Mouse (Mus musculus): ENCODE results near the gene Trpm4. TPM values are rescaled to one million over a fixed set of nuclear protein-coding genes. Genes with fewer than 3 reads are reported as not detected.

Gene Trpm4
- total and polyA plus RNA-seq, 3 experiments = 5.2 to 9.4 (median 8.8) TPM

DNA sequence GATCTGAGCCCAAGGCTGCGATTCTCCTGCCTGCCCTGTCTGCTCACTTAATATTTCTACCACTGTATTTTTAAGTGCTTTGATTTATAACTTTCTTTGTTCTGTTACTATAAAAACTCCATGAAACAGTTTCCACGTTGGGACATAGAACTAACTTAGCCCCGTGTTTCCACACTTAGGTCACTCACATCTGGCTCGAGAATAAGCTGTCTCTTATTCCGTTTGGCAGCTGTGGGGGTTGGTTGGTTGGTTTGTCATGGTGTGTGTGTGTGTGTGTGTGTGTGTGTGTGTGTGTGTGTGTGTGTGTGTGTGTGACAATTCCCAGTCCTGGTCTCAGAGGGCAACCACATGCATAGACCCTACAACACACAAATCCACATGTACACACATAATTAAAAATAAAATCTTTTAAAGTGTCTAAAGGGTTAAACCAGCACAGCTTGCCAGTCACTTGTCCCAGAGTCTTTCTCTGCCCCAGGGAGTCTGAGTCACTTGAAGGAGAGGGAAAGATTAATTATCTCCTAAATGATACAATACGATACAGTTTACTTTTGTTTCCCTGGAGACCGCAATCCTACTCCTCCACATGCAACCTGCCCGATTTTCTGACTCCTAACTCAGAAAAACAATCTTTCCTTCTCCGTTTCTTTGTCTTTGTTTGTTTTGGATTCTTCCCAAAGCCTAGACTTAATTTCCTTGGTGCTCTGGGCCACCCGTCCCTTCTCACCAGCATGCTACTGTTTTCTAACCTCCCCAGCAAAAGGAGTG, 20.7 kb downstream of the Trpm4 start:
- DNase-seq = no peak

DNA sequence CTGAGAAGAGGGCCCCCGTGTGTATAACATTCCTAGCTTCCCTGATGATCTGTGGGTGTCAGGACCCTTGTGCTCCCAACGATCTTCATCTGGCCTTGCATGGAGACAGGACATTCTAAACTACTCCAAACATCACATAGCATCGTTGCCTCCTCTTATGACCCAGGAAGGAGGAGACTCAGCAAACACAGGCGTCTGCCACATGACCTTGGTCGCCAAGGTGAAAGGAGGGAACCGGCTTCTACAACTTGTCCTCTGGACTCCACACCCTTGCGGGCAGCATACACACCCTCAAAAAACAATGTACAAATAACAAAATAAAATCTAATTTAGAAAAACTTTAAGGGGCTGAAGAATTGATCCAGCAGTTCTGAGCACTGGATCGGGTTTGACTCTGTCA, 21.6 kb downstream of the Trpm4 start:
- DNase-seq = peak; percentile 17

DNA sequence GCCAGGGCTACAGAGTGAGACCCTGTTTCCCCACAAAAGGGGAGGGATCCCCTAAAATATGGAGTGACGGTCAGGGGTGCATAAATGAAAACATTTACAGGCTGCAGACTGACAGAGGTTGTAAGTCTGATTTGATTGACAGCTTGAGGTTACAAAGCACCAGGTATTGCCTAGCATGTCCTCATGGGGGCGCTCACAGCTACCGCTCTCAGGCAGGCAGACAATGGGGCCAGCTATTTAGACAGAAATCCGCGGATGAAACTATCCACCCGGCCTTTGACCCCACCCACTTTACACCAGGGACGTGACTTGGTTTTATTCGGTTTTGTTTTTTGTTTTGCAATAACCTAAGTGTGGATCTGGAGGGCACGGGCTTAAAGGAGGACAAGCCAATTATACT, 24.1 kb downstream of the Trpm4 start:
- DNase-seq = peak; percentile 33

DNA sequence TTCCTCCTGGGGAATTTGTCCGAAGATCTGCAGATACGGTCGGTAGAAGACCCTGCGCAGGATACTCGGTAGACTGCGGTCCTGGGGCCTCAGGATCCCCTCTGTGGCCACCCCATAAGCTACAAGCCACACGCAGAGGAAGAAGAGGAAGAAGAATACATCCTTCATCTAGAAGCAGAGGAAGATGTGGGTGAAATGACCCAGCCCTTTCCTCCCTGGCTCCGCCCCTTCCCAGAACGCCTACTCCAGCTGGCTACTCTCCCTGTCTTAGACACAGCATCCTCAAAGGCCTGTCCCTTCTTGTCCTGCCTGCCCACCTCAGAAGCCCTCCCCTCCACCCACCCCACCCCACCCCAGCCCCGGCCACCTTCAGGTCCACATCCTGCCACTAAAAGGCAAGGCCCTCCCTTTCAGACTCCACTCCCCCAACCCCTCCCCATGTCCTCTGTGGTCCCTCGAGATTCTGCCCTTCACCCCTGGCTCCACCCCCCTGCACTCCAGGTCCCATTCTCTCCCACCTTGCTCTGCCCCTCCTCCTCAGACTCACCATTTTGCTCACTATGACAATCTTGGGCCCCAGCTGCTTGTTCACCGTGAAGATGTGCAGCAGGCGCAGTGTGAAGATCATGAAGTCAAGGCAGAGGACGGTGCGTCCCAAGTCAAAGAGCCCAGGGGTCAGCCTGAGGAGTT, 24.9 kb downstream of the Trpm4 start:
- no peak for DNase-seq

GRCm38 (mm10) chr7:45305275-45305674, 28.3 kb downstream of the Trpm4 start:
- peak; percentile 54 for DNase-seq

GRCm38 (mm10) chr7:45304869-45305268, 28.7 kb downstream of the Trpm4 start:
- DNase-seq = no peak

GRCm38 (mm10) chr7:45302626-45303025, 31.0 kb downstream of the Trpm4 start:
- DNase-seq = no peak

DNA sequence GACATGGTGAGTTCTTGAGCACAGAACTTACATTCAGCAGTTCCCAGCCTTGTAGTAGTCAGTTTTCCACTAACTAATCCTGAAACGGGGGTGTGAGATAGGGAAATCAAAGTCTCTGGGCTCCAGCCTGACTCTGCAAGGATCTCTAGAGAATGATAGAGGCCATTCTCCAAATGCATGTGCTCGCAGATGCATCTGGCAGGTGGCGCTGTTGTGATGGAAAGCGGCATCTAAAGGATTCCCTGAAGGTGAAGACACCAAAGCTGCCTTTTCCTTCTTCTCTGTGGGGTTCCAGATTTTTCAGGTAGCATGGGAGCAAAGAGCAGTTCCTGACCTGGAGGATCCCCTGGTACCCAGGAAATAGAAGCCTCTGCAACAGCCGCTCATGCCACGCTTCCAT, 33.3 kb downstream of the Trpm4 start:
- DNase-seq = peak; percentile 65

DNA sequence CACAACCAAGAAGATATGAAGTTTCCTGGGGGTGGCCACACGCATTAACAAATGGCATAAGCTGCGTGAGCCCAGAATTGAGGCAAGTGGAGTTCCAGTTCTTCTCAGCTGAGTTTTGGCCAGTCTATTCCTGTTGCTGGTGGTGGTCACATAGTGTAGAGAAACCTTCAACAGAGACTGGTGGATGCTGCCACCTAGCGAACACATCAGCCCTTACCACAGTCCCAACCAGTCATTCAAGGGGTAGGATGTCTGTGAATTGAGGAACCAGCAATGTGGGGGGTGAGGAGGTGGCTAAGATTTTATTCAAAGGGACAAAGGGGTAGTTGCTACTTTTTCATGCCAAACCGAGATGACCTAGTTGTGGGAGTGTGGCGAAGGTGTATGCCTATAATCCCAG, 33.8 kb downstream of the Trpm4 start:
- DNase-seq = peak; percentile 15

DNA sequence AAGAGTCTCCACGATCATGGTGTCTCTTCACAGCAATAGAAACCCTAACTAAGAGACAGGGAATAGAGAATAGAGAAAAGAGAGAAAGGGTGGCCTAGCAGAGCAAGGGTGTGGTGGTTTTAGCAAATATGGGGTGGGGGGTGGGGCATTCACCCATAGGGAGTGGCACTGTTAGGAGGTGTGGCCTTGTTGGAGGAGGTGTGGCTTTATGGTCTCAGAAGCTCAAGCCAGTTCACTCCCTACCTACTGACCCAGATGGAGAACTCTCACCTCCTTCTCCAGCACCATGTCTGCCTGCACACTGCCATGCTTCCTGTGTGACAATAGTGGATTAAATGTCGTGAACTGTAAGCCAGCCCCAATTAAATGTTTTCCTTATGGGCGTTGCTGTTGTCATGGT, 36.0 kb downstream of the Trpm4 start:
- DNase-seq = no peak

- DNase-seq = peak; percentile 17
These were observed 37.0 kb downstream of the Trpm4 start for GRCm38 (mm10) chr7:45296626-45297025.

- no peak for DNase-seq
These were observed 47.1 kb downstream of the Trpm4 start for GRCm38 (mm10) chr7:45286486-45286885.

- peak; percentile 85 for DNase-seq
These were observed 56.3 kb downstream of the Trpm4 start, which contains the start of gene Slc6a21 for GRCm38 (mm10) chr7:45277136-45277760. Gene Slc6a21 (plus strand): TSS chr7:45277513.

DNA sequence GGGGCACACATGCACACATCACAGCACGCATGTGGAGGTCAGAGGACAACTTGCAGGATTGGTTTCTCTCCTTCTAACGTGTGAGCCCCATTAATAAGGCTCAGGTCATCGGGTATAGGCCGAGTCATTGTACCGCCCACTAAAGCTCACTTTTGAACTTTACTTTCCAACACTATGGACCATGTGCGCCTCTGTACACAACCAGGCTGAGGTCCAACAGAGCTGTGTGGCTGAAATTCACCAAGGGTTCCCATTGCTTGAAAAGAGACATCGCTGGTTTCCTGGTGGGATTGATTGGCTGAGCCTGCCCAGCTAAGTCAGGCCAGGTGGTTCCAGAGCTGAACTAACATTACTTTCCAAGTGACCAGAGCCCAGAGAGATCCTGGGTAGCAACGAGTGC, 59.9 kb downstream of the Trpm4 start:
- no peak for DNase-seq

GRCm38 (mm10) chr7:45272786-45273412, 60.7 kb downstream of the Trpm4 start:
- DNase-seq = no peak

GRCm38 (mm10) chr7:45265518-45265917, 68.1 kb downstream of the Trpm4 start:
- DNase-seq = no peak

DNA sequence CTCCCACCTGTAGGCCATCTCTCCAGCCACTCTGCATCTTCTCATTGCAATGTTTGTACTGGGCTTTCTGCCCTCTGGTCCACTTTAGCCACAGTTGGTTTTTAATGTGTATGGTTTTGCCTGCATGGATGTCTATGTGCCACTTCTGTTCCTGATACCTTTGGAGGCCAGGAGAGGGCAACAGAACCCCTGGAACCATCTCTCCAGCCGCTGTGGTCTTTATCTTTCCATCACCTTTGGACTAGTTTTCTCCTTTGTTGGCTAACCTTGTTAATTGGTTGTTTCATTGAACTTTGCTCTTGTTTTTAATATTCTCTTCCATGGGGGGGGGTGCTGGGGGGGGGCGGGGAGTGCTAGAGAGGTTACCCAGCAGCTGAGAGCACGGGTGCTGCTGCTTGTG, 69.2 kb downstream of the Trpm4 start:
- DNase-seq = no peak

DNA sequence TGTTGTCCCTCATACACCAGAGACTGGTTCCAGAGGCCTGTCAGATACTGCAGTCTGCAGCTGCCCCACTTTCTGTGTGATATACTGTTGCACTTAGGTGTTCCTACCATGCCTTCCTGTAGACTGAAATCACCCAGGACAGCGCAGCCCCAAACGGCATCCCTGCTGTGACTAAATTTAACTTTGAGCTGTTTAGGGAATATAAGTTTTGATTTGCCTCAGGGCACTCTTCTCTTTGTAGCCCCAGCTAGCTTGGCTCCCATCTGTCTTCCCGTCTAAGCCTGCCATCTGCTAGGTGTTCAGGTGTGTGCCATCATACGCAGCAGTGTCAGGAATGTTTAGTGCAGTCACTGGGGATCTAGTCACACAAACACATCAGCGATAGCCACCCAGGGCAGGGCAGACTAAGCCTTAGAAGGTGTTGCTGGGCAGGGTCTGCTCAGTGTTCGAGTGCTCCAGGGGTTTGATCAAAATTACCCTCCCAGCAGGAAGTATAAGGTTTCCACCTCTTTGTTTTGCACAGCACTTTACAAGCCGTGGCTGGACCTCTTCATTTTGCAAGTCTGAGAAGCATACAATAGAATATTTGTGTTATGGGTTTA, 70.5 kb downstream of the Trpm4 start:
- DNase-seq = no peak

DNA sequence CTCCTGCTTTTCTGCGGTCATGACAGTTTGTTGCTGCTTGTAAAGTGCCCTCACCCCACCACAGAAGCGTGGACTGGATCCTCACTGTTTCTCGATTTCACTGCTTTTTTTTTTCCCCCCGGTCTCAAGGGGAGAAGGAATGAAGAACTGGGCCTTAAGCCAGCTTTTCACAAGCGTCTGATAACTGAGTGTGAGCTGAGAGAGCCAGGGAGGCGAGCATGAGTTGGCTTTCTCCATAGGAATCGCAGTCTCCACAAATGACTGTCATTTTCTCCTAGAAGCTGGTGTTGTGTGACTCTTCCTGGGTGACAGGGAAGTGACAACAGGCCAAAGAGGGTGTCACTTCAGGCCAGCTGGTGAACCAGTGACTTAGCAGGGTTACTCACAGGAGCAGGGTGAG, 71.3 kb downstream of the Trpm4 start:
- no peak for DNase-seq

- no peak for DNase-seq
These were observed 74.3 kb downstream of the Trpm4 start for GRCm38 (mm10) chr7:45259281-45259680.

DNA sequence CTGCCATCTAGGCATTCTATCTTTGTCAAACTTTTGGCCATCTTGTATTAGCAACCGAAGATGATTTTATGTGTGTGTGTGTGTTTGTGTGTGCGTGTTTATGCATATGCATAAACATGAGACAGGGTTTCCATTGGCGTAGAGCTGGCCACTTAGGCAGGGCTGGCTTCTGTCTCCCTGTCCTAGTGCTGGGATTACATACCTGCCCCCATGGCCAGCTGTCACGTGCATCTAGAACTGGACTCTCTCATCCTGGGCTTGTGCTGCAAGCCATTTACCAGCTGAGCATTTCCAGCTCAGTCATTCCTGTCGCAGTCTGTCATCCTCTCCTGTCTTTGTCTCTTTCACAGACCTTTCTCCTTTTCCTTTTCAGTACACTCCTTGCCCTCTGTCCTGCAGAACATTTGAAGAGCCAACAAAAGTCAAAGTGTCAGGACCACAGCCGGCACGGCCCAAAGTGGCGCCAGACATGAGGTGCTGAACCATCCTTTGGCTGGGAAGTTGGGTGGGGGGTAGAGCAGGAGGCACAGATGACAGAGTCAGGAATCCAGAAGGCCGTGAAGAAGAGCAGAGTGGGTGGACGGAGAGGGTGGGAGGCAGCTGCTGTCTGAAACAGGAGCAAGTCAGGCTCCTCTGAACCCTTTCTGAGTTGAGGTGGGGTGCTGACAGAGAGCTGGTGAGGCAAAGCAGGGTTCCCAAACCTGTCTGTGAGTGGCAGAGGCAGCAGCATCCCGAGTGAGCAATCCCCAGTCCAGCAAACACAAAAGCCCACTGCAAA, 76.3 kb downstream of the Trpm4 start:
- DNase-seq = no peak
